In genomic region chr5:32135336-32136206, GRCm38 (mm10) we compare ENCODE assay signal across 8 mouse cellular contexts. TPM values are rescaled to one million over a fixed set of nuclear protein-coding genes. Genes with fewer than 3 reads are reported as not detected.
DNase-seq lines count a peak whose midpoint lies in the region; ATAC-seq and TF ChIP-seq lines count a peak whose summit lies in the region.

TSS of gene Fosl2 (plus strand) at chr5:32135801.

- peak within 1 kb of the TSS; percentile 98 for H3ac ChIP-seq in myocyte (ENCODE audit: control insufficient read depth, insufficient read length)

- peak within 1 kb of the TSS; percentile 90 for H3K4me3 ChIP-seq in heart, embryonic 13.5 days
- peak within 1 kb of the TSS; percentile 72 for H3K4me3 ChIP-seq in liver, embryonic 11.5 days (ENCODE audit: low read depth, low read length)
- H3K4me3 ChIP-seq in myocyte, result peak within 1 kb of the TSS; percentile 99

- peaks cover 50% of the 10 kb centered on the region for H3K4me1 ChIP-seq in heart, embryonic 13.5 days
- peaks cover 11% of the 10 kb centered on the region for H3K4me1 ChIP-seq in liver, embryonic 11.5 days (replicated peaks; ENCODE audit: control insufficient read depth, insufficient read depth, low read length)

- ATAC-seq in heart, embryonic 13.5 days (ENCODE audit: extremely low read depth, insufficient number of reproducible peaks, low FRiP score, low TSS enrichment), result peak; percentile 77
- peak; percentile 75 for ATAC-seq in liver, embryonic 11.5 days (replicated peaks; ENCODE audit: low FRiP score)

- H3K9me3 ChIP-seq in heart, embryonic 13.5 days, result no peaks in the 10 kb centered on the region
- no peaks in the 10 kb centered on the region for H3K9me3 ChIP-seq in liver, embryonic 11.5 days (ENCODE audit: control insufficient read depth, low read length)

- H3K36me3 ChIP-seq in heart, embryonic 13.5 days, result no peaks in the 10 kb centered on the region
- H3K36me3 ChIP-seq in liver, embryonic 11.5 days (ENCODE audit: control insufficient read depth, insufficient read depth, low read length), result no peaks in the 10 kb centered on the region
- H3K36me3 ChIP-seq in myocyte (ENCODE audit: control insufficient read depth, insufficient read depth), result peaks cover 6% of the 10 kb centered on the region
- H3K36me3 ChIP-seq in splenic B cell, adult 2 months (ENCODE audit: control insufficient read depth, insufficient read depth, low read length, poor library complexity, severe bottlenecking), result no peaks in the 10 kb centered on the region

- peak within 1 kb of the TSS; percentile 100 for H3K27ac ChIP-seq in heart, embryonic 13.5 days (replicated peaks)
- H3K27ac ChIP-seq in liver, embryonic 11.5 days (ENCODE audit: low read depth, low read length), result peak within 1 kb of the TSS; percentile 87

- 0 out of 2 replicates have a peak, but pooled peaks have one; percentile 49 for TF ChIP-seq POLR2A in brain, embryonic 14.5 days (IDR thresholded peaks at IDR 0.05; ENCODE audit: borderline replicate concordance, extremely low read depth, insufficient read depth, insufficient read length, poor library complexity, severe bottlenecking)
- peak; percentile 85 for TF ChIP-seq POLR2A in myocyte (IDR thresholded peaks at IDR 0.05; ENCODE audit: insufficient read length, low read depth)

- no peak for TF ChIP-seq CTCF in brain, embryonic 14.5 days (IDR thresholded peaks at IDR 0.05; ENCODE audit: borderline replicate concordance, extremely low read depth, insufficient read depth, insufficient read length)

- H3K9ac ChIP-seq in heart, embryonic 13.5 days, result peak within 1 kb of the TSS; percentile 96
- H3K9ac ChIP-seq in liver, embryonic 11.5 days (ENCODE audit: low read depth, low read length), result peak within 1 kb of the TSS; percentile 68

- 0% methylated on average over 82 of the region's 85 CpGs for WGBS in heart, embryonic 13.5 days
- under 1% methylated on average over 83 of the region's 85 CpGs for WGBS in liver, embryonic 11.5 days

- H3K79me2 ChIP-seq in myocyte (ENCODE audit: control insufficient read depth, insufficient read depth), result peaks cover 39% of the 10 kb centered on the region

- no peaks in the 10 kb centered on the region; the same call in 1 of the 2 replicates for H3K27me3 ChIP-seq in heart, embryonic 13.5 days (replicated peaks)
- H3K27me3 ChIP-seq in liver, embryonic 11.5 days (replicated peaks; ENCODE audit: control insufficient read depth, insufficient read depth, low read length), result peaks cover 59% of the 10 kb centered on the region
- H3K27me3 ChIP-seq in myocyte (ENCODE audit: control insufficient read depth, insufficient read depth, insufficient read length), result no peaks in the 10 kb centered on the region
- peaks cover 2% of the 10 kb centered on the region; the same call in 1 of the 2 replicates for H3K27me3 ChIP-seq in splenic B cell, adult 2 months (ENCODE audit: control insufficient read depth, insufficient read depth, low read length, poor library complexity, severe bottlenecking)

- peak; percentile 93 for DNase-seq in CD4-positive, CD25-positive, alpha-beta regulatory T cell, adult 2 months (ENCODE audit: low read depth, low spot score)
- peak; percentile 95 for DNase-seq in brain, embryonic 14.5 days (ENCODE audit: low read depth)
- DNase-seq in fibroblast of lung, adult 2 months (ENCODE audit: low read depth), result peak; percentile 99
- DNase-seq in kidney, postnatal 10 days, result peak; percentile 97
- peak; percentile 86 for DNase-seq in liver, embryonic 11.5 days (ENCODE audit: low spot score)
- peak; percentile 82 for DNase-seq in splenic B cell, adult 2 months (ENCODE audit: low read depth, low spot score)

- H3K4me2 ChIP-seq in heart, embryonic 13.5 days, result peak within 1 kb of the TSS; percentile 95
- H3K4me2 ChIP-seq in liver, embryonic 11.5 days, result peak within 1 kb of the TSS; percentile 93
- H3K4me2 ChIP-seq in myocyte (ENCODE audit: low read depth), result peak within 1 kb of the TSS; percentile 100

TF ChIP-seq in myocyte, 11 proteins besides CTCF, POLR2A, EP300 and RAD21:
- peak; percentile 73 for TF ChIP-seq MAX (IDR thresholded peaks at IDR 0.05; ENCODE audit: low read depth)
- no peak for TF ChIP-seq MYOG (IDR thresholded peaks at IDR 0.05; ENCODE audit: control insufficient read depth in 1 of 3, insufficient read depth in 1 of 3, insufficient read length in 2 of 3, low read depth in 2 of 3)
- TF ChIP-seq TCF12 (IDR thresholded peaks at IDR 0.05; ENCODE audit: insufficient read depth, poor library complexity, severe bottlenecking), result no peak
- TF ChIP-seq MYOD1 (IDR thresholded peaks at IDR 0.05; ENCODE audit: control insufficient read depth in 1 of 3, insufficient read length in 2 of 3, low read depth in 2 of 3), result peak in 2 of 3 experiments; percentile 8 to 34
- TF ChIP-seq E2F4 (IDR thresholded peaks at IDR 0.05; ENCODE audit: insufficient read depth), result no peak
- peak; percentile 9 for TF ChIP-seq TCF3 (IDR thresholded peaks at IDR 0.05; ENCODE audit: insufficient read length, low read depth)
- no peak for TF ChIP-seq REST (IDR thresholded peaks at IDR 0.05; ENCODE audit: insufficient read depth, insufficient read length)
- no peak for TF ChIP-seq CEBPB (IDR thresholded peaks at IDR 0.05; ENCODE audit: insufficient read depth, poor library complexity, severe bottlenecking)
- peak; percentile 98 for TF ChIP-seq SRF (IDR thresholded peaks at IDR 0.05; ENCODE audit: control insufficient read depth, insufficient read length, low read depth)
- TF ChIP-seq POLR2AphosphoS2 (IDR thresholded peaks at IDR 0.05; ENCODE audit: insufficient read length, low read depth), result peak; percentile 96
- peak; percentile 32 for TF ChIP-seq USF1 (IDR thresholded peaks at IDR 0.05; ENCODE audit: low read depth)

RNA-seq across cellular contexts. Expression of gene Fosl2, which starts in this region (rescaled TPM):
- 3.2 and 3.4 TPM in 2 replicates for polyA plus RNA-seq in brain, embryonic 14.5 days (2012; rRNA removed)
- polyA plus RNA-seq in heart, embryonic 13.5 days (2015; fragmentation: Nextera tagmentation; extraction: Ambion mirVana), result 2.0 TPM in 2 replicates
- 1.9 and 2.0 TPM in 2 replicates for polyA plus RNA-seq in liver, embryonic 11.5 days (2014; fragmentation: Nextera tagmentation; extraction: Ambion mirVana)
- 30.9 TPM for polyA plus RNA-seq in myocyte (2012; fragmentation: generic; extraction: Trizol)

Comparison
In these comparisons a context has a peak if more than half of its experiments do, and no peak if none do; other contexts are left out.
1. Peak in every context shown above with its lines: DNase-seq, ATAC-seq, H3K4me3 ChIP-seq and H3K27ac ChIP-seq.